7 mouse cellular contexts compared by ENCODE assay signal in the genomic region with DNA sequence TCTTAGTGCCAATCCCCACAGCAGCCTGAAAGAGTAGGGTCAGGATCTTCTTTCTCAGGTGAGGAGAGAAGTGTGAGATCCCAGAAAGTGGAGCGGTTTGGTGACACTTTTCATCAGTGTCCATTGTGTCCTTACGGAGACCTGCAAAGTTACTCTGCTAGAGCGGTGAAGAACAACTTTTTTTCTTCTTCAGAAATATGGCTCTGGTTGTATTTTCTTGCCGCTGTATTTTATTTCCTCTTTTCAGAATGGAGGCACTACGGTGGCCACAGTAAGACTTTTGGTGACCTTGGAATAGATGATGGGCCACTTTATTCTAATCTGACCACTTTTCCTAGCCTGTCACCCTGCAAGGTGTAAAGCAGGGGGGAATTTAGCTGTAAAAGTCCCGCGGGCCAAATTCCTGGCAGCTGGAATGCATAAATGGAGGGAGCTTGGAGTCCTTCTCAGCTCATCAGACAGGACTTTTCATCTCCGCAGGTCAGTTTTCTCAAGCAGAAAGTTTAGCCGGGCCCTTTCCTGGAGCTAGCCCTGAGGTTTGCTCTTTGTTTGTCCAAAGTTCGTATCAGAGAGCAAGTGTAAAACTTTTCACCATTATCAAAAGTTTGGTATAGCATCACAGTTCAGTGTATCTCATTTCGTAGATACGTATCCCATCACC. TPM values are rescaled to one million over a fixed set of nuclear protein-coding genes. Genes with fewer than 3 reads are reported as not detected.
A peak's percentile ranks its signal among the peaks of the same experiment; 100 is the strongest.
DNase-seq lines count a peak whose midpoint lies in the region; ATAC-seq and TF ChIP-seq lines count a peak whose summit lies in the region.

No protein-coding gene starts in this region.

- peak overlapping the region; percentile 86 for H3K4me2 ChIP-seq in hindbrain, postnatal 0 days (ENCODE audit: low read depth, low read length)
- H3K4me2 ChIP-seq in liver, embryonic 14.5 days (ENCODE audit: low read depth) = peak overlapping the region; percentile 85

- H3K9ac ChIP-seq in MEL (ENCODE audit: control insufficient read depth, low read depth, low read length, poor library complexity, severe bottlenecking) = peak overlapping the region; percentile 88
- H3K9ac ChIP-seq in hindbrain, postnatal 0 days (replicated peaks; ENCODE audit: low read length) = no peak overlapping the region
- no peak overlapping the region; the same call in 1 of the 2 replicates for H3K9ac ChIP-seq in liver, embryonic 14.5 days (replicated peaks)

- H3K79me2 ChIP-seq in MEL (ENCODE audit: control insufficient read depth, insufficient read depth, low read length, poor library complexity) = peaks cover 18% of the 10 kb centered on the region

- H3K27ac ChIP-seq in MEL (ENCODE audit: control insufficient read depth, low read depth, low read length) = peak overlapping the region; percentile 43
- no peak overlapping the region for H3K27ac ChIP-seq in hindbrain, postnatal 0 days
- H3K27ac ChIP-seq in liver, embryonic 14.5 days = no peak overlapping the region

- TF ChIP-seq EP300 in MEL (IDR thresholded peaks at IDR 0.05; ENCODE audit: low read depth in 1 of 2, low read length in 2 of 2) = peak in 1 of 2 experiments; percentile 22; a peak in 1 of 4 replicates
- no peak for TF ChIP-seq EP300 in liver, embryonic 14.5 days (IDR thresholded peaks at IDR 0.05; ENCODE audit: low read depth)

- DNase-seq in A20 (ENCODE audit: low read depth, low spot score) (peak; percentile 79), MEL (ENCODE audit: low read depth, low spot score) (peak; percentile 69)
- no peak for DNase-seq in hindbrain, postnatal 0 days (ENCODE audit: low spot score)
- no peak for DNase-seq in liver, embryonic 14.5 days (ENCODE audit: low read depth in 3 of 3, low spot score in 3 of 3)
- no peak for DNase-seq in c-Kit-positive CD71-positive TER-119-positive erythroid progenitor cells, embryonic 14.5 days (ENCODE audit: low spot score)
- DNase-seq in urinary bladder, postnatal 25 days (ENCODE audit: low spot score) = no peak

- H3K27me3 ChIP-seq in MEL (ENCODE audit: control insufficient read depth in 1 of 2, insufficient read depth in 2 of 2, low read length in 2 of 2) = no peaks in the 10 kb centered on the region
- no peaks in the 10 kb centered on the region for H3K27me3 ChIP-seq in hindbrain, postnatal 0 days (ENCODE audit: insufficient read depth, low read length)
- H3K27me3 ChIP-seq in liver, embryonic 14.5 days (ENCODE audit: control insufficient read depth, insufficient read depth, low read length) = no peaks in the 10 kb centered on the region

- no peaks in the 10 kb centered on the region for H3K9me3 ChIP-seq in MEL (replicated peaks; ENCODE audit: insufficient read depth, low read length)
- no peaks in the 10 kb centered on the region for H3K9me3 ChIP-seq in hindbrain, postnatal 0 days (ENCODE audit: low read length)
- H3K9me3 ChIP-seq in liver, embryonic 14.5 days (ENCODE audit: control insufficient read depth, low read length) = no peaks in the 10 kb centered on the region

- H3K4me3 ChIP-seq in MEL (ENCODE audit: control insufficient read depth in 1 of 2, insufficient read depth in 1 of 2, low read depth in 2 of 2, low read length in 2 of 2) = peak overlapping the region; percentile 83 to 91
- H3K4me3 ChIP-seq in hindbrain, postnatal 0 days (ENCODE audit: low read length) = peak overlapping the region; percentile 95; the same call in 1 of the 2 replicates
- H3K4me3 ChIP-seq in liver, embryonic 14.5 days (ENCODE audit: insufficient read depth in 1 of 2, low read depth in 2 of 2, low read length in 2 of 2) = peak overlapping the region; percentile 30 to 79

- no peak for ATAC-seq in hindbrain, postnatal 0 days
- no peak for ATAC-seq in liver, embryonic 14.5 days (ENCODE audit: insufficient read depth)
- ATAC-seq in activated CD4-positive, CD25-positive, alpha-beta regulatory T cell, adult 4 months = no peak

- H3K36me3 ChIP-seq in MEL (ENCODE audit: control insufficient read depth in 1 of 2, insufficient read depth in 2 of 2, low read length in 2 of 2) = peaks cover 0 to 10% of the 10 kb centered on the region in 2 experiments; a peak in 2 of 4 replicates
- no peaks in the 10 kb centered on the region for H3K36me3 ChIP-seq in hindbrain, postnatal 0 days (ENCODE audit: insufficient read depth, low read length)
- no peaks in the 10 kb centered on the region for H3K36me3 ChIP-seq in liver, embryonic 14.5 days (replicated peaks; ENCODE audit: control insufficient read depth, insufficient read depth, low read depth)

- TF ChIP-seq RAD21 in MEL (IDR thresholded peaks at IDR 0.05; ENCODE audit: low read depth, low read length) = no peak

- no peak for TF ChIP-seq POLR2A in MEL (IDR thresholded peaks at IDR 0.05; ENCODE audit: control insufficient read depth in 1 of 2, insufficient read depth in 1 of 2, low read depth in 1 of 2, low read length in 2 of 2, poor library complexity in 1 of 2)

- 85% methylated on average over 12 of the region's 12 CpGs for WGBS in hindbrain, postnatal 0 days
- 60% methylated on average over 12 of the region's 12 CpGs for WGBS in liver, embryonic 14.5 days (ENCODE audit: insufficient replicate concordance)

- no peak for TF ChIP-seq CTCF in MEL (IDR thresholded peaks at IDR 0.05 in 2 of 3, conservative IDR thresholded peaks at IDR 0.05 in 1 of 3; ENCODE audit: control insufficient read depth in 1 of 3, insufficient read depth in 1 of 3, low read depth in 2 of 3, low read length in 3 of 3, poor library complexity in 1 of 3, severe bottlenecking in 1 of 3)
- no peak for TF ChIP-seq CTCF in hindbrain, postnatal 0 days (IDR thresholded peaks at IDR 0.05; ENCODE audit: low read depth)
- TF ChIP-seq CTCF in liver, embryonic 14.5 days (IDR thresholded peaks at IDR 0.05; ENCODE audit: low read depth) = no peak

- H3K4me1 ChIP-seq in MEL (ENCODE audit: control insufficient read depth in 1 of 2, insufficient read depth in 2 of 2, low read length in 2 of 2) = peaks cover 7 to 10% of the 10 kb centered on the region in 2 experiments
- no peaks in the 10 kb centered on the region for H3K4me1 ChIP-seq in hindbrain, postnatal 0 days (ENCODE audit: insufficient read depth, low read length)
- H3K4me1 ChIP-seq in liver, embryonic 14.5 days (replicated peaks; ENCODE audit: control insufficient read depth in 2 of 2, insufficient read depth in 2 of 2, low read length in 1 of 2) = peaks cover 7 to 10% of the 10 kb centered on the region in 2 experiments; a peak in 2 of 4 replicates

TF ChIP-seq in MEL, 35 proteins besides CTCF, POLR2A, EP300 and RAD21:
- TF ChIP-seq ZNF384 (IDR thresholded peaks at IDR 0.05; ENCODE audit: low read depth, low read length) (peak; percentile 56; the same call in 1 of the 2 replicates), MYC (IDR thresholded peaks at IDR 0.05; ENCODE audit: low read depth, low read length) (0 out of 2 replicates have a peak, but pooled peaks have one; percentile 37), MXI1 (IDR thresholded peaks at IDR 0.05; ENCODE audit: low read depth, low read length) (peak; percentile 17; the same call in 1 of the 2 replicates), MAFK (IDR thresholded peaks at IDR 0.05; ENCODE audit: borderline replicate concordance, low read depth, low read length) (no peak), ZKSCAN1 (IDR thresholded peaks at IDR 0.05; ENCODE audit: low read depth, low read length) (no peak), SIN3A (IDR thresholded peaks at IDR 0.05; ENCODE audit: low read length) (peak; percentile 72)
TF ChIP-seq in MEL: peak in this region for 4.

RNA-seq across cellular contexts. Expression of a gene that starts 1.5 kb away (rescaled TPM):
- 9.5 and 9.9 TPM in 2 replicates for total RNA-seq in MEL (2012; rRNA removed)
- polyA plus RNA-seq in MEL (2012; ENCODE audit: insufficient read depth in 1 of 2, insufficient read length in 2 of 2, low read depth in 1 of 2, low replicate concordance in 2 of 2, missing spikeins in 1 of 2) = 10 to 100 TPM in 1 of 2 experiments, not detected in 1; 14.3 TPM
- total RNA-seq in hindbrain, postnatal 0 days (2014; rRNA removed) = 288 and 298 TPM in 2 replicates
- polyA plus RNA-seq in hindbrain, postnatal 0 days (2015; fragmentation: Nextera tagmentation; extraction: Ambion mirVana) = 385 and 417 TPM in 2 replicates
- 2.8 and 3.7 TPM in 2 replicates for polyA plus RNA-seq in liver, embryonic 14.5 days (2012; rRNA removed)
- 7.2 and 7.3 TPM in 2 replicates for polyA plus RNA-seq in liver, embryonic 14.5 days (2014; fragmentation: Nextera tagmentation; extraction: Ambion mirVana)
- 10 to 100 TPM; 46.7 to 50.3 TPM for polyA plus RNA-seq in activated CD4-positive, CD25-positive, alpha-beta regulatory T cell, adult 4 months (2017; shearing (Covaris generic))

Comparison
In these comparisons a context has a peak if more than half of its experiments do, and no peak if none do; other contexts are left out.
1. DNase-seq: peak in A20 (single experiment) and MEL (single experiment); none in hindbrain, postnatal 0 days (single experiment), liver, embryonic 14.5 days (0 of 3), c-Kit-positive CD71-positive TER-119-positive erythroid progenitor cells, embryonic 14.5 days (single experiment) and urinary bladder, postnatal 25 days (single experiment).
2. Peak in every context shown above with its lines, with median percentiles within 50 percentile points of each other: H3K4me3 ChIP-seq.